Mouse (Mus musculus) mature B cell (primary cell): Measurements from ENCODE around the gene A630076J17Rik.

ENCODE experiments used
- in situ Hi-C: fragments of 300-500 bp; cut with MboI; formaldehyde crosslinking; loops from 2 replicates; pipeline ENCODE4 v1.14.3; 2019

The A630076J17Rik gene

DNA sequence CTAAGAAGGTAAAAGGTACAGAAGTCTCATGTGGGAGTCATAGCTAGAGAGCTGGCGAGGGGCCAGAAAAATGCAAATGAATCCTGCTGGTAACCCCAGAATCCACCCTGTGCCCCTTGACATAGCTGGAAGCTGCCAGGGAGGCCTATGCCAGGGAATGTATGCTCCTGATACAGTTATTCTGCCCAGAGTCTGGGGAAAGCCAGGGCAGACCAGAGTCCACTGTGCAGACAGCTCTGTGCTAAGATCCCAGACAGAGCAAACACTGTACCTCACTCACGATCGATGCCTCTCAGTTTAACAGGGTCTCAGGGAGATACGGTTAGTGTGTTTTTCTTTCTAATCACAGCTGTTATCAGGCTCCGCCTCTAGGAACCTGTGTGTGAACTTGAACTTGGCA, 592 bp upstream of the A630076J17Rik start:
- in situ Hi-C loops = no loop called here

DNA sequence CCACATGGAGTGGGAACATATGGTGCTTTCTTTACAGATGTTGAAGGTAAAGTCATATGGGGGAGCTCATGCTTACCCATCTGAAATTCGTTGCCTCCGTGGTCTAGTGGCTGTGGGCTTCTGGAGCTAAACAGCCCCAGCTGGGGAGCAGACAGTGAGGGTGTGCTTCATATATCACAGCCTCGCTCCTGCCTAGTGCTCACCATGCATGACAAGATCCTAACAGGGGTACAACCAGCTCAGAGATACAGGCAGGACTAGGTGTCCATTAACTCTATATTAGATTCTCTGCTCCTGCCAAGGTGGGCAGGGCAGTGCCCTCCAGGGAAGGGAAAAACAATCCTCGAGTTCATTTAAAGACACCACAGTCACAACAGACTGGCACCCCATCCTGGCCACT, 788 bp downstream of the A630076J17Rik start:
- in situ Hi-C loops = no loop called here

DNA sequence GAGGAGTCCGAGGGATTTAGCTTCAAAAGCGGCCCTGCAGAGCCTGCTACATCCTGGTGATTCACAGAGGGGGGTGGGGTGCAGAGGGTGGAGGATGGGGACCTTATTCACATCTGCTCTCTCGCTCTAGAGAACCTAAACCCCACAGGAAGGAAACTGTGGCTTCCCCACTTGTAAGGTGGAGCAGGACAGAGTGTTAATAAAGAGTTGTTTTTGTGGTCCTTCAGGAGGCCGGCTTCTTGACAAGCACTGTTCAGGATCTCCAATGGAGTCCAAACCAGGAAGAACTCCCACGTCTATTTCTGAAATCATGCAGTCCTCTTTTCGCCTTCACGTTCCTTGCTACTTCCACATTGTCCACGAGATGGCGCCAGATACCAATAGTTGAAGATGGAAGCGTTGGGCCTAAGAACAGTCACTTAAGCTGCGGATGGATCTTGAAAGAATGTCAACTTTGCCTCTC, 3.0 kb downstream of the A630076J17Rik start:
- in situ Hi-C loops = no loop called here

DNA sequence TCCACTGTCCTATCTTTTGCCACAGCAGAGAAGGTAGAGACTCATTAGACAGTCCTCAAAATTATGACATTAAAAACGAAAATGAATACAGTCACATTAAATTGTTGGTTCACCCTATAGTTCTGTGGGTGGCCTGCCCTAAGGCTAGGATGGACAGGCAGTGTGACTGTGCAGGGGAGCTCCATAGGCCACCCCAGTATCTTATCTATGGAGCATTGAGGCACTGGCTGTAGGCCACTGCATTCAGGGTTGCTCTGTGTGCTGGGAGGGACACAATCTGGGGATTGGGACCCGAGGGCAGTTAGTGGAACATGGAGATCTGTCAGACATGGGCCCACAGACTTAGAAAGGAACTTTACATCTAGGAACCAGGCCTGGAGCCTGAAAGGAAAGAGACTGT, 3.5 kb downstream of the A630076J17Rik start:
- in situ Hi-C loops = no loop called here

DNA sequence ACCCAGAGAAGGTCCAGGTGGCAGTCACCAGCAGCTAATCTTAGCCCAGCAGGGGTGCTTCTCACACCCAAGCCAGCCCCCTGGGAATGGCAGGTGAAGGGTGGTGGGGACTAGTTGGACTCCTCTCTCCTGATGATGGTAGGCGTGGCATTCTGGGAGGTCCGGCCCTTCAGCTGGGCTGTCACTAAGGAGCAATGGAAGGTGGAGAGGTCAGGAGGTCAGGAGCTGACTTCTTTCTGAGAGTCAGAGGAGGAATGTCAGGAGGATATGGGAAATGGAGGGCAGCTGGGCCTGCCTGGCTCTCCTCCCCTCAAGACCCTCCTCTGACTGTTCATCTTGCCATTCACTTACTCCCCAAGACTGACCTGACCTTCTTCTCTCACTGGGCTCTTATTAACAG, 7.6 kb downstream of the A630076J17Rik start:
- in situ Hi-C loops = no loop called here

DNA sequence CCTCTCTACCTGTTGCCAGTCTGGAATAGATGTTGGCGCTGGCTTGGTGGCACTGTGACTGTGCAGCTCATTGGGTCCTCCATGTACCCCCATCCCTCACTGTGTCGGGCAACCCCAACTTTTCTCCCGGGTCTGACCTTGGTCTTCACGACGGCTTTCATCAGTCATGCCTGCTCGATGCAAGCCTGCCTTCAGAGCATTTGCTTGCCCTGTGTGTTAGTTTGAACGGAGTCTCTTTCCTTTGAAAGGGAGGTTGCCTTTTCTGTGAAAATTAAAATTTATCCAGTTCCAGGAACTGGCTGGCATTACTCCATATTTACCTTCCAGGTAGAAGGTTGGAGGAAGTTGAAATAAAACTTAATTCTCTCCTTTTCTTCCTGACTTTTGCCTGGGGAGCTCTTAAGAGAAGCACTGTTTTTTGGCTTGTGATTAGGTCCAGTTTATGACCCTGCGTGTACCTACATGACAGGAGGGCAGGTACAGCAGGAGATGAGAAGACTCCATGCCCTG, 8.1 kb downstream of the A630076J17Rik start:
- in situ Hi-C loops = no loop called here

DNA sequence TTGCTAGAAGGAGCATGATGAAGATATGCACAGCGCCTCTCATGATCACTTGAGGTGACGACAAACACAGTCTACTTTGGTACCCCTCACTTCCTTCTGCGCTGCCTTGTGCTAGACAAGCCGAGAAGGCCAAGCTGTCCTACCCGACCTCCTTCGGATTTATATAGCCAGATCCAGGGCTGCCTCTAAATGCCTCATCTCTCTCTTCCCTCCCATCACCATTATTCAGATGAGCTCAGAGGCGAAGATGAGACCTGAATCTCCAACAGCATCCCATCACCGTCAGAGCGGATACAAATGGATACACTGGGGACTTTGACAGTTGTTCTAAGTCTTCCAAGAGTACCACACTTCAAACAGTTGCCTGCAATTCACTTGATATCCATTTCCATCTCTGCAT, 9.2 kb downstream of the A630076J17Rik start, which contains the start of gene Prok1:
Prok1 (minus strand) TSS at position 101 of the 400 bp plus-strand sequence.
- in situ Hi-C loops = no loop called here

DNA sequence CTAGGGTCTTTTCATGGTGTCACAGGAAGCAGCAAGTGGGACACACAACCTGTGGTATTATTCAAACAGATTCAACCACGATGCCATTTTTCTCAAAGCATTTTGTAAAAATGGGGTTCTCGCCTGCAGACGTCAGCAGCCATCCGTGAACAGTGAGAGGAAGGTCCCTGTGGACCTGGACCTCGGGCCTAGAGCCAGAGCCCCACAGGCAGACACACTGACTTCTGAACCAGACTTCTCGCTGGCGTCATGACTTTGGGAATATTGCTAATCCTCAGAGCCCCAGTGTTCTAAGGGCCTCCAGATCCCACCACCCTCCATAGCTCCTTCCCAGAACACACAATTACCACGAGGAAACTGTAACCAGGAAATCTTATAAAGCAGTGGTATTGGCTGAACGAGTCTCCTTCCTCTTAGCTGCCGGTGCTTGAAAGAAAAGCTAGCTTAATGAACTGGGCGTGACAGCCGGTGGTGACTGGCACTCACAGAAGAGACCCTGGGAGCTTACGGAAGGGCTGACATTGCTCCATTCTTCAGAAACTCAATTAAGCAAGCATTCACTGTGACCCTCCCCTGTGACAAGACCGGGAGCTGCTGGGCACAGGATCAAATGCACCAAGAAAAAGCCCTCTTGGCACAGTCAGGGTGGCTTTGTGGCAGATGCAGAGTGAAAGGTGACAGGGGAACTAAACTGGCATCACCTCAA, 11.1 kb downstream of the A630076J17Rik start:
- in situ Hi-C loops = no loop called here

DNA sequence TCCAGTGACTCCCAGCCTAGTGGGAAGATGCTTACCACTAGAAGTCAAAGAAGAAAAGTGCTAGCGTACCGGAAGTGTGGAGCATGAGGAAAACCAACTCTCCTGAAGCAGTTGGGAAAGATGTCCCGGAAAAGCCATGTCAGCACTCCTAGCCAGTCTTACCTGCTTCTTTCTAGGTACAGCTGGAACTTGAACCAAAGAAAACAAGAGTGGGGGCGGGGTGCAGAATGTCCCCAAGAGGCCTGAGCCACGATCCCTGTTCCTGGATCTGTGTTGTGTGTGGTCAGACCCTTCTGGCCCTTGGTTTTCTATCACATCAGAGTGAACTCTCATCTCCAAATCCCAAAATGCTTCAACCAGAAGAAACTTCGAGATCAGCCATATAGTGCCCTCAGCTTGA, 16.5 kb downstream of the A630076J17Rik start:
- in situ Hi-C loops = no loop called here

DNA sequence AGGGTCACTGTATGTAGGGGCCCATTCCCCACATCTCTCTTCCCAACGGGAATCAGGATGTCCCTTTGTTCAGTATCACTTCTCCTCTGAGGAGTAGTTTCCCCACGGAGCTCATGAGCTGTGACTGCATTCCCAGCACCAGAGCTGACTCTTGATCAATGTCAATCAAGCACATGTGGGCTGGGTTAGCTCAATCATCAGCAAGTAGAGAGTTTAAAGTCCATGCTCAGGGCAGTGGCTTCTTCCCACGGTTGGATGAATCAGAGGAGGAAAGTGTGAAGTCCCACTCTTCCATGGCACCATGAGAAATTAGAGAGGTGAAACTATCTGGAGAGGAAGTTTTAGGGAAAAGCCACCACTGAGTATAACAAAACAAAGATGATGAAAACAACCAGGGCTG, 18.6 kb downstream of the A630076J17Rik start:
- in situ Hi-C loops = no loop called here

DNA sequence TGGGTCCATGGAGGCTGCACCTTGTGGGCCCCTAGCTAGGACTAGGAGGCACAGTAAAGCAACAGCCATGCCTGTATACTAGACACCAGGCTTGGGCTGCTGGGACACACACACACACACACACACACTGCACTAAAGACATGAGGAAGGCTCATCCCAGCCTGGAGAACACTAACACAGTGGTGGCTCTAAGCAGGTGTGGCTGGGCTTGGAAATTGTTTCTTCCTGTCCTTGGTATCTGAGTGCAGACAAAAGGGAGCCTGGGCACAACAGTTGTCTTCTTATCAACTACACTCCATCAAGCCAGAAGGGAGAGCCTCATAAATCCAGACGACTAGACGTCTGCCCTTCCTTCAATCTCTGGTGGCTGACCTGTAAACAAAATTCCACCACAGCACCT, 19.9 kb downstream of the A630076J17Rik start:
- in situ Hi-C loops = no loop called here

DNA sequence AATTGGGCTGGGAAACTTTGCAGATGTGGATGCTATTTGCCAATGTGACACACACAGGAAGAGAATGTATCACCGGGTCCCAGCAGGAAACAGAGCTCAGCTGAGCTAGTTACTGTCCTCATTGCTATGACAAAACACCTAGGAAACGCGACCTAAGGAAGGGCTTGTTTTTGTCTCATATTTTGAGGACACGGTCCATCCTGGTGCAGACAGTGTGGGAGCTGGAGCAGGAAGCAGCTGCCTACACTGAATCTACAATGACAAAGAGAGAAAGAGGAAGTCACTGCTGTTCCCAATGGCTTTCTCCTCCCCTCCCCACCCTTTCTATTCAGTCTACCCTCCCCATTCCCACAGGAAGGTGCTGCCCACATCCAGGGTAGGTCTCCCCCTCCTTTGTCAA, 21.6 kb downstream of the A630076J17Rik start:
- in situ Hi-C loops = no loop called here

DNA sequence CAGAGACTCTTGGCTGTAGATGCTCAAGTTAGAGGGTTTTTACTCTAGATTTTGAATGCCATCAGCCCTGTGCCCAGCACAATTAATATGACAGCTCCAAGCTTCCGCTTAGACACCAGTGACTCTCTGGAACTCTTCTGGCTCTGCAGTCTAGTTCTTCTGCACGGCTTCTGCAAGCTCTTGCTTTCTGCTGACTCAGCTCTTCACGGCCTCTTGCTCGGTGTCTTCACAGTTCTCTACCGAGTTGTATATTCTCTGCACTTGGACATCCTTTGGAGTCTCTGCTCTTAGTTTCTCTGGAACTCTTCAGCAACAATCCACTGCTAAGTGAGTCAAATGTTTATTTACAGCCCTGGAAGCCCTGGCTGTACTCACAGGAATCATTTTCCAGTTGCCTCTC, 23.5 kb downstream of the A630076J17Rik start:
- in situ Hi-C loops = no loop called here

DNA sequence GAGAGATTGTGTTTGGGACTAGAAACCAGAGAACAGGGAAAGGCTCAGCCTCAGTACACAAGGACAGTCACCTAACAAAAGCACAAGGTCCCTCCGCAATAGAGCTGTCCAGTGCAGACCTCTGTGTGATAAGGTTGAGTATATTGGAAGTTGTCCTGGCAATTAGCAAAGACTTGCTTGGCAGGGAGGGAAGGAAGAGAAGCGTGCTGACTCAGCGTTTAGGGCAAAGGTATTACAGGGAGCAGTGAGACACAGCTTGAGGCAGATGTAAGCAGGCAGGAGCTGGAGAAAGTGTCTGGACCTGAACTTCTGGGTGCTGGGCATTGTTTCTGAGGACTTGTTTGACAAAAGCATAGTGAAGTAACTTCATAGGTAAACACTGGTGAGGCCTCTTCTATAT, 25.6 kb downstream of the A630076J17Rik start:
- in situ Hi-C loops = no loop called here

DNA sequence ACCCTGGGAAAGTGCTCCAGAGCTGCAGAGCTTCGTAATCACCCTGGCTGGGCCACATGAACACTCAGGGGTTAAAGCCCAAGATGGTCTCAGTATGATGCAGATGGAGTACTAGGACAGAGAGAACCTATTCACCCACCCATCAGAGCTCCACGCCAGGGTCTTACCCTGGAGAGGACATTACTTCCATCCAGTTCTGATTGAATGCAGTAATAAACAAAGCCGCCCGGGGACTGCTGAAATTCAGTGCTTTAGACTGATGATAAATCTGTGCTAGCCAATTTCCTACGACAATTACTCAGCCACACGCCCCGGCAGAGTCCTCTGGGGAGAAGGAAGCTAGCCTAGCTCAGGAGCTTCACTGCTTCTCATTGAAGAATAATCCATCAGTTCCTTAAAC, 26.3 kb downstream of the A630076J17Rik start:
- in situ Hi-C loops = no loop called here

DNA sequence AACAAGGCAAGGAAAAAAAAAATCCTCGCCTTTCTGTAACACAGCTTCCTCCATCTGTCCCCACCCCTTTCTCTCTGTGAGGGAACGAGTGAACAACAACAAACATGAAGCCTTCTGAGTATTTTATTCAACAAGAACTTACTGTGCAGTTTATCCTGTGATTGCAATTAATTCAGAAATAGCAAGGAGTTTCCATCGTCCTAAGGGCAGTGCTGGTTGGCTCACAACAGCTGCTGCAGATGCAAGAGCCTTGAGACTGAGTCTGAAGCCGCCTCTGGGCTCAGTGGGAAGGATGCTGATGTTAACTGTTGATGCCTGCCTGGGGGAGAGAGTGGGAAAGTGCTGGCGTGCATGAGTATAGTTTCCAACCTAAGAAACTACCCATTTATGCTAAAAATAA, 27.5 kb downstream of the A630076J17Rik start:
- in situ Hi-C loops = no loop called here

DNA sequence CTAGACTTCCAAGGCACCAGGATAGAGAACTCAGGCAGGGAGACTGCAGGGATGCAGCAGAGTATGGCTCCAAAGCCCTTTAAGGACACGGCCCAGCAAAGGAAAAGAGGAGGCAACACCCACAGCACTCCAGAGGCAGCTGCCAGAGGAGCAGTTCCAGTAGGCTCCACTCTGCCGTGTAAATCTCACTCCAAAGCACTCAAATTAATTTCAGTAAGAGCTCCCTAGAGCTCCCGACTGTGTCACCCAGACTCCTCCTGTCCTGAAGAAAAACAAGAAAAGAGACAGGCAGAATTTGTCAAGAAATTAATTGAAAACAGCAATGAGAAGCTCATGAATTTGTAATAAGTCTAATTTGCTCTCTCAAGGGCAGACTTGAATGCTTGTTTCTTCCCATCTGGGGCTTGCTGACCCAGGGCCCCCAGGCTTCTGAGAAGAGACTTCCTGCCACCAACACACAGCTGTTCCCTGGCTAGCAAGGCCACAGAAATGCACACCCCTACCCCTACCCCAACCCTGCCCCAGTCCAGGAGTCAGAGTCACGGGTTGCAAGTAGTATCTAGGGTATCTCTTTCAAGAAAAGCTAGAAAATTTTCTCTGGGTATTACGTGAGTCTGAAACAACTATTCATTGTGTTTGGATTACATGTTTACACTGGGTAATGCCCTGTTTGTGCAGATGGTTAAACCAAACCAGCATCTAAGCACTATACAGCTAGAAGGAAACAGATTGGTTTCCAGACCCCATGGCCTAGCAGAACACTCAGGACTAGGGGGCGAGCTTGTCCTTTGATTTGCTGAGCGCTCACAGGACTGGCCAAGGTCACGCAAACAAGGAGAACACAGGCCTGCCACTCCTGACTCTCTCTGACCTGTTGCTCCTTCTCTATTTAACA, 30.8 kb downstream of the A630076J17Rik start:
- in situ Hi-C loops = no loop called here

DNA sequence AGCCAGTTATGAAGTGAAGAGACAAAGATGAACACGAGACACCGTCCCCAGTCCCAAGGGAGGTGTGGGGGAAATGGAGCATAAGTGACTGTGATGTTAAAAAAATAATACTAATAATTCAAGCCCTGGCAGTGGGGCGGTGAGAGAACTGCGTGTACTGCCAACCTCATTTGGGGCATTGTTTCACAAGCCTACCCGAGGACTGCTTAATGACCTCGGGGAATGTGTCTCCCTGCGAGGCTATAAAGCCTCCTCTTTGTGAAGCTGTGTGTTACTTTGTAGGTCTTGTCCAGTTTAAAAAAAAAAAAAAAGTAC, 31.4 kb downstream of the A630076J17Rik start:
- in situ Hi-C loops = no loop called here

DNA sequence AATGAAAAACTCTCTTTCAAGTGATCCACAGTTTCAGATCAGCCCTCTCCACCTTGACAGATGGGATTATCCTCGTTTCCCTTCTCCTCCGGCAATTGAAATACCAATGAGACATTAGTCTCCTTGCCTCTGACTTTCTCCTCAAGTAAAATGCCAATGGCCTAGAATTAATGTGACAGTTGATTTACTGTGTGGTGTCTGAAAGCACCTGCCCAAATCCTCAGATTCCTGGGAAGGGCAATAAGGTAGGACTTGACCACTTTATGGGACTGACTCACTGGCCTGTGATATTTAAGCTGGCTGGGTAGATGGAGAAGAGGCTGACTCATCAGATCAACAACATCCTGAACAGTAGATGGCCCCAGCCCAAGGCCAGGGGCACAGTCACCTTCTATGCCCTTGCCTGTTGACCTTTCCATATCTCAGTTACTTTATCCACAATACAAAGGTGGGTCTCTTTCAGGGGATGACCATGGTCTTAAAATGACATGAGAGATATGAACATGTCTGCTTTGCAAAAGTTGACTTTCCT, 36.5 kb downstream of the A630076J17Rik start:
- in situ Hi-C loops = no loop called here

DNA sequence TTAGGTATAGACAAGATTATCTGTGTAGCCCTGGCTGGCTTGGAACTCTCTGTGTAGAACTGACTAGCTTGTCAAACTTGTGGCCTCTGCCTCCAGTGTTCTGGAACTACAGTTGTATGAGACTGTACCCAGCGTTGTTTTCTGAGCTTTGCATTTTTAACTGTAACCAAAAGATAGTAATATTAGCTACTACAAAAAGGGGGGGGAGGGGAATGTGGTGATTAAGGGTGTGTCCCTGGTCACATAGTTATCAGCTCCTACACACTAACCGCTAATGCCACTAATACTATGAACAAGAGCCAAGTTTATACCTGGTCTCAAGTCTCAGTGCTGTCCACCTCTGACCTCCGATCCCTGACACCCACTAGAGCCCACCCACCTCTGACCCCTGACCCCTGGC, 42.0 kb downstream of the A630076J17Rik start:
- in situ Hi-C loops = no loop called here

DNA sequence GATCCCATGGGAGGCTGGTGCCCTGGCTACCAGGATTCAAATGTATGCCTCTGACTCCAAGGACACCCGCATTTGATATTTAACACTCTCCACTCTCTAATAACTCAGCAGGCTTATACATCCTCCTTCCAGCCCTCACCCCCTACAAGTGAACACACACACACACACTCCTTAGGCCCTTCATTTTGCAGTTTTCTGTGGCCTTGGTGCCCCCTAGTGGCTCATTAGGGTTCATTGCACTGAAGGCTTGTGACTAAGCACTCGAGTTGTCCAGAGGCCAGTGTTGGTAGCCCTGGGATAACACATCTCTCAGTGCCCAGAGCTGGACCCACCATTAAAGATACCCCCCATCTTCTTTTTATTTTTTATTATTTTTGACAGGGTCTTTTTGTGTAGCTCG, 43.4 kb downstream of the A630076J17Rik start:
- in situ Hi-C loops = no loop called here

DNA sequence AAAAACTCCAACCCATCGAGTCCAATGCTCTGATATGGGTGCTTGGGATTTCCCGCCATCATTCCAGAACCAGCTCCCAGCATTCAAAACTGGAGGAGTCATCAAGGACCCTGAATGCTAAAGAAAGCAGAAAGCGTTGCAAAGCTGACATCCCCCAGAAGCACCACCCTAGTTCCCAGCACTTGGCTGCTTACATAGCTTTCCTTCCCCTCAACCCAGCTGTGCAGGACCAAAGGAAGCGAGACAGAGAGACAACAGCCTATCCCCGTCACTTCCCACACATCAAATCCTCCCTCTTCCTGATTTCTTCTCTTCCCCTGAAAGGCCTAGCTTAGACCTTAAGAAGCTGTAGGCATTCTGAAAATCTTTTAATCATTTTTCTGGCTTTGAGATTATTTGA, 44.9 kb downstream of the A630076J17Rik start:
- in situ Hi-C loops = no loop called here

DNA sequence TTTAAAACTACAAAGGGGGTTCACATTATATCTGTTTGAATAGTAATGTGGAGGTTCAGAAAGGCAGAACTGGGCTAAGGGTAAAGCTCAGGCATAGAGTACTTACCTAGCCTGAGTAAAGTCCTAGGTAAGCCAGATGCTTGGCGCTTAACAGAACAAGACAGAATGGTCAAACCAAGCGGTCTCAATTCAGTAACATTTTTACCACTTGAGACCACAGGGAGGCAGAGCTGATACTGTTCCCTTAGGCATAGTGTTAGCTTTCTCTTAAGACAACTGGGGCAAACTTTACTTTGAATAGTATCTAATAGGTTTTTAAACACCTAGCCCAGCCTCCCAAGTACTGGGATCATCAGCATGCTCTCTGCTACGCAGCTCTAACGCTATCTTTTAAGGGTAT, 45.6 kb downstream of the A630076J17Rik start:
- in situ Hi-C loops = no loop called here
